Mouse (Mus musculus) limb, embryonic 13.5 days (tissue): ENCODE measurements around the gene Gdf11. TPM values are rescaled to one million over a fixed set of nuclear protein-coding genes. Genes with fewer than 3 reads are reported as not detected.

Source experiments
- ATAC-seq: fragments of 200-750 bp; cut with Nextera tagmentation; 2 replicates; pipeline ENCODE4 v1.8.0; 2017; ENCODE audit warnings: low read depth, moderate number of reproducible peaks, moderate TSS enrichment; ENCODE audit not compliant: low FRiP score
- H3K27ac ChIP-seq: fragments of 300-500 bp; sonication (generic); 2 replicates; pipeline ENCODE4 v1.5.1; 2015; ENCODE audit warnings: inconsistent platforms, mild to moderate bottlenecking, moderate library complexity
- H3K27me3 ChIP-seq: fragments of 300-500 bp; sonication (generic); 2 replicates; pipeline ENCODE4 v1.6.1; 2015; ENCODE audit warnings: mild to moderate bottlenecking, inconsistent platforms
- H3K36me3 ChIP-seq: fragments of 300-500 bp; sonication (generic); 2 replicates; pipeline ENCODE4 v1.6.1; 2015; ENCODE audit warnings: inconsistent platforms, mild to moderate bottlenecking, moderate library complexity
- H3K4me1 ChIP-seq: fragments of 300-500 bp; sonication (generic); 2 replicates; pipeline ENCODE4 v1.6.1; 2015; ENCODE audit warnings: inconsistent platforms
- H3K4me2 ChIP-seq: fragments of 300-500 bp; sonication (generic); replicated peaks from 2 replicates; pipeline ENCODE4 v1.6.1; 2015; ENCODE audit warnings: inconsistent platforms, mild to moderate bottlenecking, moderate library complexity
- H3K4me3 ChIP-seq: fragments of 300-500 bp; sonication (generic); 2 replicates; pipeline ENCODE4 v1.5.1; 2015; ENCODE audit warnings: moderate library complexity, mild to moderate bottlenecking, inconsistent platforms
- H3K9ac ChIP-seq: fragments of 300-500 bp; sonication (generic); 2 replicates; pipeline ENCODE4 v1.6.1; 2015; ENCODE audit warnings: mild to moderate bottlenecking, inconsistent platforms
- H3K9me3 ChIP-seq: fragments of 300-500 bp; sonication (generic); 2 replicates; pipeline ENCODE4 v1.6.1; 2016; ENCODE audit warnings: inconsistent platforms
- WGBS: fragments of 180-500 bp; shearing (Covaris S2); methylation state at CpG from one replicate; pipeline ENCODE4 v1.1.7; 2015; 5-methylcytosine and 5-hydroxymethylcytosine counted together
- polyA plus RNA-seq: library from polyadenylated mRNA; unstranded; fragments of >200 nt; fragmentation: Nextera tagmentation; extraction: Ambion mirVana; gene quantifications from 2 replicates; pipeline ENCODE4 v1.2.1, GENCODE M21; 2015

Gdf11 gene
- 12.5 and 13.1 TPM in 2 replicates for polyA plus RNA-seq

- under 1% methylated on average over 41 of the region's 89 CpGs for WGBS
- H3K27me3 ChIP-seq, result peaks cover 8% of the 10 kb centered on the region
- H3K4me2 ChIP-seq, result peak within 1 kb of the TSS; percentile 85
- H3K9ac ChIP-seq, result peak within 1 kb of the TSS; percentile 88
- H3K4me3 ChIP-seq, result peak within 1 kb of the TSS; percentile 63
- ATAC-seq, result peak; percentile 79
- H3K4me1 ChIP-seq, result peaks cover 42% of the 10 kb centered on the region
- peaks cover 15% of the 10 kb centered on the region for H3K36me3 ChIP-seq
- H3K9me3 ChIP-seq, result no peaks in the 10 kb centered on the region
- peak within 1 kb of the TSS; percentile 95 for H3K27ac ChIP-seq
Measured at GRCm38 (mm10) chr10:128891296-128892094, at the start of gene Gdf11. Gdf11 (minus strand) TSS chr10:128891718.

DNA sequence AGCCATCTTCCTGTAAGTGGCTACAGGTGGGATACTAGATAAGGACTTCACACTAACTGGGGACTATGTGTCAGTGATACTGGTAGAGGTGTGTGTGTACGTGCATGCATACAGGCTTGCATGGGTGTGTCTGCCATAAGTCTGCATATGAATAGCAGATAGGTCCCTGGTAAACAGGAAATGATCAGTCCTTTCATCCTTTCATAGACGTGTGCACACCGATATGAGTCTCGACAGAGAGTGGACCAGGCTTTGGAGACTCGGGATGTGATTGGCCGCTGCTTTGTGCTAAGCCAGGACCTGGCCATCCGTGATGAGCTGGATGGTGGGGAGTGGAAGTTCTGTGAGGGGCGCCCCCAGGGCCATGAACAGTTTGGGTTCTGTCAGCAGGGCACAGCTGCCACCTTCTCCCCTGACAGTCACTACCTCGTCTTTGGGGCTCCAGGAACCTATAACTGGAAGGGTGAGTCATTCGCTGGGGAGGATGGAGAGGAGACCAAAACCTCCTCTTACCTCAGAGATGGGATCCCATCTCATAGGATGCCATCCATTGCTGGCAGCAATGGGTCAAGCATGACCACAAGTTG is 49.0 kb upstream of the Gdf11 start:
- 81% methylated on average over 10 of the region's 10 CpGs for WGBS
- Histone ChIP-seq H3K4me3 (no peak overlapping the region), H3K9ac (no peak overlapping the region), H3K4me1 (no peaks in the 10 kb centered on the region), H3K9me3 (no peaks in the 10 kb centered on the region), H3K4me2 (no peak overlapping the region), H3K36me3 (no peaks in the 10 kb centered on the region), H3K27me3 (peaks cover 15% of the 10 kb centered on the region), H3K27ac (no peak overlapping the region)
- ATAC-seq, result no peak

- Histone ChIP-seq H3K4me2 (no peak overlapping the region), H3K36me3 (no peaks in the 10 kb centered on the region), H3K9ac (no peak overlapping the region), H3K9me3 (no peaks in the 10 kb centered on the region), H3K27ac (no peak overlapping the region), H3K4me3 (no peak overlapping the region), H3K4me1 (peaks cover 7% of the 10 kb centered on the region), H3K27me3 (peaks cover 31% of the 10 kb centered on the region)
- WGBS, result 54% methylated on average over 5 of the region's 5 CpGs
- no peak for ATAC-seq
Measured at GRCm38 (mm10) chr10:128938974-128939373, 47.5 kb upstream of the Gdf11 start.

- no peak overlapping the region for H3K4me2 ChIP-seq
- H3K27ac ChIP-seq, result no peak overlapping the region
- no peak overlapping the region for H3K4me3 ChIP-seq
- no peak overlapping the region for H3K9ac ChIP-seq
- no peak for ATAC-seq
- H3K36me3 ChIP-seq, result no peaks in the 10 kb centered on the region
- H3K4me1 ChIP-seq, result peaks cover 12% of the 10 kb centered on the region
- peaks cover 36% of the 10 kb centered on the region for H3K27me3 ChIP-seq
- 79% methylated on average over 9 of the region's 9 CpGs for WGBS
- H3K9me3 ChIP-seq, result no peaks in the 10 kb centered on the region
Measured at GRCm38 (mm10) chr10:128938457-128938856, 46.9 kb upstream of the Gdf11 start.

- H3K9me3 ChIP-seq, result no peaks in the 10 kb centered on the region
- WGBS, result 69% methylated on average over 12 of the region's 12 CpGs
- ATAC-seq, result 0 out of 2 replicates have a peak, but pooled peaks have one; percentile 21
- H3K27ac ChIP-seq, result no peak overlapping the region
- no peak overlapping the region for H3K9ac ChIP-seq
- no peak overlapping the region for H3K4me2 ChIP-seq
- peaks cover 16% of the 10 kb centered on the region for H3K4me1 ChIP-seq
- no peak overlapping the region for H3K4me3 ChIP-seq
- H3K27me3 ChIP-seq, result peaks cover 42% of the 10 kb centered on the region
- no peaks in the 10 kb centered on the region for H3K36me3 ChIP-seq
Measured at GRCm38 (mm10) chr10:128937756-128938390, 46.4 kb upstream of the Gdf11 start.

DNA sequence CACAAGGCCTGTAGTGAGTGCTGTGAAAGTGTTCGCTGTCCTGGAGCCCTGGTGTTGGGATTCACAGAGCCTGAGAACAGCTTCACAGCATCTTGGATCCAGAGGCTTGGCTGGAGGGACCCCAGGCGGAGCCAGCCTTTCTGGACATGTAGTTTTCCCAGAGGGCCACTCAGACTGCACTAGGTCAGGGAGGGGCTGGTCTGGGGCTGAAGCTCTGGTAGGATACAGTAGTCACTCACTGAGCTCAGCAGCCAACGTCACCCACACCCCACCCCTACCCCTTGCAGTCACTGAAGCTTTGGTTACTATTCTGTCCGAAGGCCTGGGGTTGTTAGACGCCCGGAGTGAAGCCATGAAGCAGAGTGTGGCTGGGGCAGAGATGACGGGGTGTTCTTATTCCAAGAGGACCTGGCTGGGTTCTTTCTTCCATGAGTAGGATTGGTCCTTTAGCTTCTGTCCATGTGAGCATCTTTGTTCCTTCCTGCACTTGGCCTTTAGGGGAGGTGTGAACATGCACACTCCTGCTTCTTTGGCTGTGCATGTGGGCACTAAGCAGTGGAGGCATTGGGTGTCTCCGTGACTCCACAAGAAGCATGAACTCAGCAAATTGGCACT is 44.4 kb upstream of the Gdf11 start:
- no peak overlapping the region for H3K4me2 ChIP-seq
- H3K4me1 ChIP-seq, result peaks cover 16% of the 10 kb centered on the region
- H3K27ac ChIP-seq, result no peak overlapping the region
- no peak overlapping the region for H3K9ac ChIP-seq
- no peaks in the 10 kb centered on the region for H3K9me3 ChIP-seq
- H3K4me3 ChIP-seq, result no peak overlapping the region
- peaks cover 62% of the 10 kb centered on the region for H3K27me3 ChIP-seq
- no peak for ATAC-seq
- WGBS, result 66% methylated on average over 8 of the region's 8 CpGs
- H3K36me3 ChIP-seq, result no peaks in the 10 kb centered on the region

- Histone ChIP-seq H3K27me3 (peaks cover 68% of the 10 kb centered on the region), H3K36me3 (no peaks in the 10 kb centered on the region), H3K9ac (no peak overlapping the region), H3K27ac (no peak overlapping the region), H3K4me2 (no peak overlapping the region), H3K9me3 (no peaks in the 10 kb centered on the region), H3K4me1 (peaks cover 16% of the 10 kb centered on the region), H3K4me3 (no peak overlapping the region)
- 67% methylated on average over 7 of the region's 7 CpGs for WGBS
- no peak for ATAC-seq
Measured at GRCm38 (mm10) chr10:128934997-128935787, 43.7 kb upstream of the Gdf11 start.

GRCm38 (mm10) chr10:128933976-128934721 is 42.6 kb upstream of the Gdf11 start:
- Histone ChIP-seq H3K27me3 (peaks cover 77% of the 10 kb centered on the region), H3K4me1 (peaks cover 16% of the 10 kb centered on the region), H3K4me2 (peak overlapping the region; percentile 73), H3K4me3 (peak overlapping the region; percentile 43), H3K36me3 (no peaks in the 10 kb centered on the region), H3K27ac (no peak overlapping the region), H3K9me3 (no peaks in the 10 kb centered on the region), H3K9ac (peak overlapping the region; percentile 32; the same call in 1 of the 2 replicates)
- no peak for ATAC-seq
- 2% methylated on average over 21 of the region's 21 CpGs for WGBS

GRCm38 (mm10) chr10:128933574-128933973 is 42.1 kb upstream of the Gdf11 start, which contains the start of gene Itga7:
Itga7 (plus strand) TSS chr10:128933818.
- H3K36me3 ChIP-seq, result no peaks in the 10 kb centered on the region
- H3K4me1 ChIP-seq, result peaks cover 16% of the 10 kb centered on the region
- ATAC-seq, result peak; percentile 86
- peak within 1 kb of the TSS; percentile 32; the same call in 1 of the 2 replicates for H3K9ac ChIP-seq
- no peak within 1 kb of the TSS for H3K27ac ChIP-seq
- H3K27me3 ChIP-seq, result peaks cover 82% of the 10 kb centered on the region
- peak within 1 kb of the TSS; percentile 73 for H3K4me2 ChIP-seq
- peak within 1 kb of the TSS; percentile 43 for H3K4me3 ChIP-seq
- no peaks in the 10 kb centered on the region for H3K9me3 ChIP-seq
- WGBS, result under 1% methylated on average over 26 of the region's 26 CpGs

GRCm38 (mm10) chr10:128931441-128931840 is 39.9 kb upstream of the Gdf11 start:
- Histone ChIP-seq H3K27me3 (peaks cover 86% of the 10 kb centered on the region), H3K9ac (no peak overlapping the region), H3K4me3 (no peak overlapping the region), H3K27ac (no peak overlapping the region), H3K36me3 (no peaks in the 10 kb centered on the region), H3K4me2 (no peak overlapping the region), H3K9me3 (no peaks in the 10 kb centered on the region), H3K4me1 (peaks cover 16% of the 10 kb centered on the region)
- ATAC-seq, result no peak
- WGBS, result 61% methylated on average over 2 of the region's 2 CpGs
